Mouse (Mus musculus) liver, adult 2 months (tissue): ENCODE data around the gene 1110051M20Rik. TPM values are rescaled to one million over a fixed set of nuclear protein-coding genes. Genes with fewer than 3 reads are reported as not detected.

ENCODE experiments used
- DNase-seq: peaks from one replicate; pipeline ENCODE4 v3.0.0-alpha.2; 2011; ENCODE audit warnings: low read depth, low spot score; ENCODE audit errors: extremely low read depth
- H3K27ac ChIP-seq: fragments of 200-500 bp; replicated peaks from 2 replicates; pipeline ENCODE4 v1.5.1; 2012; ENCODE audit warnings: low read depth, mild to moderate bottlenecking, control low read depth, inconsistent platforms, low read length; ENCODE audit not compliant: insufficient read depth
- H3K27me3 ChIP-seq: fragments of 200-500 bp; 2 replicates; pipeline ENCODE4 v1.6.1; 2012; ENCODE audit warnings: mild to moderate bottlenecking, moderate library complexity, low read length, inconsistent platforms; ENCODE audit not compliant: control insufficient read depth, insufficient read depth
- H3K36me3 ChIP-seq: fragments of 200-500 bp; 2 replicates; pipeline ENCODE4 v1.6.1; 2012; ENCODE audit warnings: low read length, inconsistent platforms; ENCODE audit not compliant: control insufficient read depth, insufficient read depth
- H3K4me1 ChIP-seq: fragments of 200-500 bp; 2 replicates; pipeline ENCODE4 v1.6.1; 2011; ENCODE audit warnings: low read length; ENCODE audit not compliant: control insufficient read depth, insufficient read depth
- H3K4me3 ChIP-seq: fragments of 200-500 bp; 2 replicates; pipeline ENCODE4 v1.5.1; 2011; ENCODE audit warnings: low read depth, mild to moderate bottlenecking, control low read depth, low read length, moderate library complexity; ENCODE audit not compliant: insufficient read depth
- H3K79me2 ChIP-seq: fragments of 200-500 bp; 2 replicates; pipeline ENCODE4 v1.6.1; 2012; ENCODE audit warnings: inconsistent platforms, mild to moderate bottlenecking, low read length, moderate library complexity; ENCODE audit not compliant: control insufficient read depth, insufficient read depth
- H3K9ac ChIP-seq: fragments of 200-500 bp; 2 replicates; pipeline ENCODE4 v1.6.1; 2012; ENCODE audit warnings: low read depth, mild to moderate bottlenecking, control low read depth, inconsistent platforms, low read length
- CTCF ChIP-seq: fragments of 200-500 bp; IDR thresholded peaks from 2 replicates; pipeline ENCODE4 v1.5.1; 2011; ENCODE audit warnings: low read depth, low read length, control low read depth
- POLR2A ChIP-seq: fragments of 200-500 bp; IDR thresholded peaks from 2 replicates; pipeline ENCODE4 v1.6.1; 2011; ENCODE audit warnings: low read length, control low read depth; ENCODE audit not compliant: insufficient read depth; ENCODE audit errors: extremely low read depth
- WGBS: fragments of 180-500 bp; shearing (Covaris S2); methylation state at CpG from one replicate; pipeline ENCODE4 v1.1.7; 2018; 5-methylcytosine and 5-hydroxymethylcytosine counted together
- polyA plus RNA-seq: library from polyadenylated mRNA; depleted of rRNA; stranded (reverse); fragments of >200 nt; gene quantifications from 2 replicates; pipeline ENCODE4 v1.2.3, GENCODE M21; 2012
- total RNA-seq: library from RNA; depleted of rRNA; stranded (reverse); fragments of >200 nt; gene quantifications from 2 replicates; pipeline ENCODE4 v1.2.3, GENCODE M21; 2014

Gene 1110051M20Rik
- total and polyA plus RNA-seq, 2 experiments: 2.8 to 3.6 TPM

DNA sequence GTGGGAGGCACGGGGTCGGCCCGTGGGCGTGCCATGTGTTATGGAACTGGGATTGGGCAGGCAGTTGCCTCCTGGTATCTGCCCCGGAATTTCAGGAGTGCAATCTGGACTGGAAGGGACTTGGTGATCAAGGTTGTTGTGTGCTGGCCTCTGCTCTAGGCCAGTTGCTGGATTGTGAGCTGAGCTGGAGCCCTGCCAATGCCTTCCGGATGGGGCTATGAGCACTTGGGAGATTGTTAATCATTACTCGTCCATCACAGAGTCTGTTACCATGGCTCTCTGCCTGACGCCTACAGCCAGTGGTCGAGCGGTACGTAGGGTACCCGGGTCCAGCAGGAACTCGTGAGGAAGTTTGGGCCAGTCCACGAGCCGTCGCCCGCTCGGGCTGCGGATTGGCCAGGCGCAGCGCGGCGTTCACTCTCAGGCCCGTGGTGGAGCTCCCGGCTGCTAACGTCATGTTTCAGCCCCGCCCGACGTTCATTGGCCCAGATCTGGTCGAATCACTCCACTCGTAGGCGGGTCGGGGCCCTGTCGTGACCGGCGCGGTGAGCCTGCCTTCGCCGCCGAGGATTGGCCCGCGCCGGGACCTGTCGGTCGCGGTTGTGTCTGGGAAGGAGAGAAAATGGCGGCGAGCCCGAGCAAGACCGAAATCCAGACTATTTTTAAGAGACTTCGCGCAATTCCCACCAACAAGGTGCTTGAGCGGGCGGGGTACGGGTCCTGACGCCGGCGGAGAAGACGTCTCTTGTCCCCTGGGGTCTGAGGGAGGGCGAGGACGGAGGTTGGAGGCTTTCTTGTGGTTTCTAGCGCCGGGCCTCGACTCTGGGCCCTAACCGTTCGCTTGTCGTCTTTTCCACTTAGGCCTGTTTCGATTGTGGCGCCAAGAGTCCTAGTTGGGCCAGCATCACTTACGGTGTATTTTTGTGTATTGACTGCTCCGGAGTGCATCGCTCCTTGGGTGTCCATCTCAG, 179.5 kb downstream of the 1110051M20Rik start, which contains the start of gene Arfgap2:
TSS of gene Arfgap2 (plus strand) at position 264 of the 971 bp plus-strand sequence.
- WGBS: 1% methylated on average over 72 of the region's 72 CpGs
- TF ChIP-seq POLR2A: peak; percentile 84
- TF ChIP-seq CTCF: no peak
- Histone ChIP-seq H3K27ac (peak within 1 kb of the TSS; percentile 91), H3K9ac (peak within 1 kb of the TSS; percentile 93), H3K27me3 (no peaks in the 10 kb centered on the region), H3K4me1 (peaks cover 32% of the 10 kb centered on the region), H3K79me2 (peaks cover 4% of the 10 kb centered on the region; the same call in 1 of the 2 replicates), H3K36me3 (peaks cover 26% of the 10 kb centered on the region; the same call in 1 of the 2 replicates), H3K4me3 (peak within 1 kb of the TSS; percentile 88)
- peak; percentile 100 for DNase-seq

- peak overlapping the region; percentile 15 for H3K9ac ChIP-seq
- no peaks in the 10 kb centered on the region for H3K27me3 ChIP-seq
- TF ChIP-seq POLR2A (no peak), CTCF (no peak)
- H3K36me3 ChIP-seq: peaks cover 26% of the 10 kb centered on the region; the same call in 1 of the 2 replicates
- H3K79me2 ChIP-seq: peaks cover 11% of the 10 kb centered on the region; the same call in 1 of the 2 replicates
- H3K27ac ChIP-seq: peak overlapping the region; percentile 87
- peak; percentile 50 for DNase-seq
- 54% methylated on average over 17 of the region's 17 CpGs for WGBS
- peaks cover 29% of the 10 kb centered on the region for H3K4me1 ChIP-seq
- no peak overlapping the region for H3K4me3 ChIP-seq
Measured at GRCm38 (mm10) chr2:91263692-91264660, 180.5 kb downstream of the 1110051M20Rik start.

GRCm38 (mm10) chr2:91259493-91259892, 185.0 kb downstream of the 1110051M20Rik start:
- Histone ChIP-seq H3K4me3 (no peak overlapping the region), H3K27me3 (no peaks in the 10 kb centered on the region), H3K79me2 (peaks cover 14% of the 10 kb centered on the region; the same call in 1 of the 2 replicates), H3K27ac (peak overlapping the region; percentile 26), H3K36me3 (peaks cover 12% of the 10 kb centered on the region; the same call in 1 of the 2 replicates), H3K9ac (no peak overlapping the region), H3K4me1 (peaks cover 19% of the 10 kb centered on the region)
- no peak for DNase-seq
- TF ChIP-seq POLR2A: no peak
- TF ChIP-seq CTCF: no peak
- WGBS: 100% methylated on average over 1 of the region's 1 CpGs

- peak; percentile 66 for DNase-seq
- peaks cover 14% of the 10 kb centered on the region; the same call in 1 of the 2 replicates for H3K79me2 ChIP-seq
- H3K9ac ChIP-seq: peak overlapping the region; percentile 98; the same call in 1 of the 2 replicates
- H3K4me1 ChIP-seq: peaks cover 14% of the 10 kb centered on the region
- H3K36me3 ChIP-seq: peaks cover 12% of the 10 kb centered on the region; the same call in 1 of the 2 replicates
- no peak overlapping the region for H3K4me3 ChIP-seq
- no peaks in the 10 kb centered on the region for H3K27me3 ChIP-seq
- no peak for TF ChIP-seq CTCF
- TF ChIP-seq POLR2A: no peak
- peak overlapping the region; percentile 88 for H3K27ac ChIP-seq
- WGBS: 4% methylated on average over 1 of the region's 1 CpGs
Measured at GRCm38 (mm10) chr2:91258830-91259229, 185.7 kb downstream of the 1110051M20Rik start.

- peak overlapping the region; percentile 98 for H3K4me3 ChIP-seq
Measured at GRCm38 (mm10) chr2:91258054-91258453, 186.4 kb downstream of the 1110051M20Rik start.

More at GRCm38 (mm10) chr2:91258054-91258453, 186.4 kb downstream of the 1110051M20Rik start:
- Histone ChIP-seq H3K36me3 (peaks cover 12% of the 10 kb centered on the region; the same call in 1 of the 2 replicates), H3K79me2 (peaks cover 14% of the 10 kb centered on the region; the same call in 1 of the 2 replicates), H3K4me1 (peaks cover 12% of the 10 kb centered on the region), H3K9ac (peak overlapping the region; percentile 98), H3K27ac (peak overlapping the region; percentile 88), H3K27me3 (no peaks in the 10 kb centered on the region)
- TF ChIP-seq POLR2A (0 out of 2 replicates have a peak, but pooled peaks have one; percentile 21), CTCF (no peak)
- DNase-seq: peak; percentile 73
- WGBS: 33% methylated on average over 5 of the region's 5 CpGs
